Mouse (Mus musculus) MEL (cell line): Measurements from ENCODE around the gene Senp7. TPM values are rescaled to one million over a fixed set of nuclear protein-coding genes. Genes with fewer than 3 reads are reported as not detected.

Experiments
- DNase-seq: peaks from one replicate; pipeline ENCODE4 v3.0.0; 2011; ENCODE audit warnings: low read depth, low spot score
- H3K27ac ChIP-seq: 2 replicates; pipeline ENCODE4 v1.5.1; 2012; ENCODE audit warnings: low read depth, mild to moderate bottlenecking, control low read depth, low read length, moderate library complexity; ENCODE audit not compliant: control insufficient read depth
- H3K27me3 ChIP-seq, 2 experiments: fragments of 150-350 bp in 1 of 2; sonication (generic) in 1 of 2; 2 replicates each; pipeline ENCODE4 v1.6.1; 2012; ENCODE audit warnings: low read length in 2 of 2, mild to moderate bottlenecking in 2 of 2, improper control_type of control experiment in 1 of 2, moderate library complexity in 1 of 2; ENCODE audit not compliant: insufficient read depth in 2 of 2, control insufficient read depth in 1 of 2
- H3K36me3 ChIP-seq, 2 experiments: 2 replicates each; pipeline ENCODE4 v1.6.1; 2012 to 2014; ENCODE audit warnings: low read length in 2 of 2, improper control_type of control experiment in 1 of 2, inconsistent platforms in 1 of 2, mild to moderate bottlenecking in 1 of 2; ENCODE audit not compliant: insufficient read depth in 2 of 2, control insufficient read depth in 1 of 2
- H3K4me1 ChIP-seq, 2 experiments: fragments of 150-350 bp in 1 of 2; sonication (generic) in 1 of 2; 2 replicates each; pipeline ENCODE4 v1.6.1; 2012; ENCODE audit warnings: low read length in 2 of 2, improper control_type of control experiment in 1 of 2, mild to moderate bottlenecking in 1 of 2; ENCODE audit not compliant: insufficient read depth in 2 of 2, control insufficient read depth in 1 of 2
- H3K4me3 ChIP-seq, 2 experiments: fragments of 150-350 bp in 1 of 2; sonication (generic) in 1 of 2; 2 replicates each; pipeline ENCODE4 v1.5.1; 2012; ENCODE audit warnings: low read depth in 2 of 2, low read length in 2 of 2, mild to moderate bottlenecking in 2 of 2, moderate library complexity in 2 of 2, control low read depth in 1 of 2, improper control_type of control experiment in 1 of 2; ENCODE audit not compliant: control insufficient read depth in 1 of 2, insufficient read depth in 1 of 2
- H3K79me2 ChIP-seq: 2 replicates; pipeline ENCODE4 v1.6.1; 2012; ENCODE audit warnings: mild to moderate bottlenecking, low read length, moderate library complexity; ENCODE audit not compliant: control insufficient read depth, poor library complexity, insufficient read depth
- H3K9ac ChIP-seq: 2 replicates; pipeline ENCODE4 v1.6.1; 2012; ENCODE audit warnings: low read depth, mild to moderate bottlenecking, control low read depth, low read length, moderate library complexity; ENCODE audit not compliant: control insufficient read depth, poor library complexity, severe bottlenecking
- H3K9me3 ChIP-seq: fragments of 150-350 bp; sonication (generic); replicated peaks from 2 replicates; pipeline ENCODE4 v1.6.1; 2012; ENCODE audit warnings: mild to moderate bottlenecking, low read length, improper control_type of control experiment, moderate library complexity; ENCODE audit not compliant: insufficient read depth
- BHLHE40 ChIP-seq: IDR thresholded peaks from 2 replicates; pipeline ENCODE4 v1.6.1; 2012; ENCODE audit warnings: low read depth, mild to moderate bottlenecking, inconsistent platforms, low read length, improper control_type of control experiment, borderline replicate concordance
- CHD1 ChIP-seq: IDR thresholded peaks from 2 replicates; pipeline ENCODE4 v1.6.1; 2012; ENCODE audit warnings: low read depth, mild to moderate bottlenecking, inconsistent platforms, low read length, improper control_type of control experiment
- CHD2 ChIP-seq: IDR thresholded peaks from 2 replicates; pipeline ENCODE4 v1.6.1; 2011; ENCODE audit warnings: low read length, improper control_type of control experiment
- CTCF ChIP-seq, 3 experiments: IDR thresholded peaks in 2 of 3; conservative IDR thresholded peaks in 1 of 3; 2 replicates each; pipeline ENCODE4 v1.5.1; 2011 to 2012; ENCODE audit warnings: low read length in 3 of 3, low read depth in 2 of 3, mild to moderate bottlenecking in 2 of 3, improper control_type of control experiment in 1 of 3, inconsistent platforms in 1 of 3, mixed read lengths in 1 of 3, moderate library complexity in 1 of 3; ENCODE audit not compliant: control insufficient read depth in 1 of 3, insufficient read depth in 1 of 3, poor library complexity in 1 of 3, severe bottlenecking in 1 of 3
- E2F4 ChIP-seq: IDR thresholded peaks from 2 replicates; pipeline ENCODE4 v1.6.1; 2011; ENCODE audit warnings: low read depth, low read length, improper control_type of control experiment, borderline replicate concordance
- EP300 ChIP-seq, 2 experiments: IDR thresholded peaks; 2 replicates each; pipeline ENCODE4 v1.6.1; 2011; ENCODE audit warnings: improper control_type of control experiment in 2 of 2, low read length in 2 of 2, low read depth in 1 of 2, mild to moderate bottlenecking in 1 of 2
- ETS1 ChIP-seq: IDR thresholded peaks from 2 replicates; pipeline ENCODE4 v1.6.1; 2012; ENCODE audit warnings: low read depth, mild to moderate bottlenecking, inconsistent platforms, low read length, improper control_type of control experiment, moderate library complexity
- GABPA ChIP-seq: IDR thresholded peaks from 2 replicates; pipeline ENCODE4 v1.6.1; 2012; ENCODE audit warnings: low read depth, mild to moderate bottlenecking, inconsistent platforms, low read length, improper control_type of control experiment, moderate library complexity
- GATA1 ChIP-seq: IDR thresholded peaks from 2 replicates; pipeline ENCODE4 v1.6.1; 2011; ENCODE audit warnings: low read depth, low read length, improper control_type of control experiment
- HCFC1 ChIP-seq: IDR thresholded peaks from 2 replicates; pipeline ENCODE4 v1.6.1; 2012; ENCODE audit warnings: low read depth, mild to moderate bottlenecking, inconsistent platforms, low read length, improper control_type of control experiment, moderate library complexity
- JUND ChIP-seq: IDR thresholded peaks from 2 replicates; pipeline ENCODE4 v1.6.1; 2011; ENCODE audit warnings: low read depth, mild to moderate bottlenecking, improper control_type of control experiment, low read length
- KAT2A ChIP-seq: conservative IDR thresholded peaks from 2 replicates; pipeline ENCODE4 v1.6.1; 2012; ENCODE audit warnings: low read depth, low read length, improper control_type of control experiment, inconsistent platforms
- MAFK ChIP-seq: IDR thresholded peaks from 2 replicates; pipeline ENCODE4 v1.6.1; 2011; ENCODE audit warnings: low read depth, mild to moderate bottlenecking, low read length, improper control_type of control experiment, borderline replicate concordance
- MAX ChIP-seq: IDR thresholded peaks from 2 replicates; pipeline ENCODE4 v1.6.1; 2011; ENCODE audit warnings: low read length, improper control_type of control experiment
- MAZ ChIP-seq: IDR thresholded peaks from 2 replicates; pipeline ENCODE4 v1.6.1; 2012; ENCODE audit warnings: low read depth, mild to moderate bottlenecking, inconsistent platforms, low read length, improper control_type of control experiment
- MEF2A ChIP-seq: IDR thresholded peaks from 2 replicates; pipeline ENCODE4 v1.6.1; 2014; ENCODE audit warnings: low read depth, mild to moderate bottlenecking, inconsistent platforms, low read length, improper control_type of control experiment; ENCODE audit not compliant: poor library complexity, insufficient replicate concordance, severe bottlenecking; ENCODE audit errors: extremely low read depth
- MXI1 ChIP-seq: IDR thresholded peaks from 2 replicates; pipeline ENCODE4 v1.6.1; 2011; ENCODE audit warnings: mild to moderate bottlenecking, low read depth, low read length, improper control_type of control experiment
- MYB ChIP-seq: IDR thresholded peaks from 2 replicates; pipeline ENCODE4 v1.6.1; 2011; ENCODE audit warnings: mild to moderate bottlenecking, low read depth, low read length, improper control_type of control experiment
- MYC ChIP-seq: IDR thresholded peaks from 2 replicates; pipeline ENCODE4 v1.6.1; 2011; ENCODE audit warnings: low read depth, mild to moderate bottlenecking, low read length, improper control_type of control experiment, moderate library complexity
- NELFE ChIP-seq: IDR thresholded peaks from 2 replicates; pipeline ENCODE4 v1.6.1; 2011; ENCODE audit warnings: low read depth, low read length, improper control_type of control experiment
- NRF1 ChIP-seq: IDR thresholded peaks from 2 replicates; pipeline ENCODE4 v1.6.1; 2014; ENCODE audit warnings: low read depth, mild to moderate bottlenecking, inconsistent platforms, low read length, improper control_type of control experiment, moderate library complexity; ENCODE audit not compliant: poor library complexity, insufficient read depth, severe bottlenecking
- POLR2A ChIP-seq, 2 experiments: IDR thresholded peaks; 2 replicates each; pipeline ENCODE4 v1.6.1; 2011 to 2012; ENCODE audit warnings: low read length in 2 of 2, mild to moderate bottlenecking in 2 of 2, control low read depth in 1 of 2, improper control_type of control experiment in 1 of 2, low read depth in 1 of 2, moderate library complexity in 1 of 2; ENCODE audit not compliant: control insufficient read depth in 1 of 2, insufficient read depth in 1 of 2, poor library complexity in 1 of 2
- POLR2AphosphoS2 ChIP-seq: IDR thresholded peaks from 2 replicates; pipeline ENCODE4 v1.6.1; 2011; ENCODE audit warnings: low read length, improper control_type of control experiment
- POLR2AphosphoS5 ChIP-seq: IDR thresholded peaks from 2 replicates; pipeline ENCODE4 v1.6.1; 2012; ENCODE audit warnings: low read depth, borderline replicate concordance, mild to moderate bottlenecking, inconsistent platforms, low read length, moderate library complexity, mixed read lengths
- RAD21 ChIP-seq: IDR thresholded peaks from 2 replicates; pipeline ENCODE4 v1.6.1; 2011; ENCODE audit warnings: mild to moderate bottlenecking, low read depth, low read length, improper control_type of control experiment
- RCOR1 ChIP-seq: IDR thresholded peaks from 2 replicates; pipeline ENCODE4 v1.6.1; 2012; ENCODE audit warnings: low read depth, mild to moderate bottlenecking, inconsistent platforms, low read length, improper control_type of control experiment
- SIN3A ChIP-seq: IDR thresholded peaks from 2 replicates; pipeline ENCODE4 v1.6.1; 2012; ENCODE audit warnings: low read length, improper control_type of control experiment, inconsistent platforms
- SMC3 ChIP-seq: IDR thresholded peaks from 2 replicates; pipeline ENCODE4 v1.6.1; 2011; ENCODE audit warnings: low read depth, low read length, improper control_type of control experiment
- TAL1 ChIP-seq: IDR thresholded peaks from 2 replicates; pipeline ENCODE4 v1.6.1; 2012; ENCODE audit warnings: mild to moderate bottlenecking, inconsistent platforms, low read length, moderate library complexity, mixed read lengths
- TBP ChIP-seq: IDR thresholded peaks from 2 replicates; pipeline ENCODE4 v1.8.0; 2011; ENCODE audit warnings: low read depth, low read length, improper control_type of control experiment
- TCF12 ChIP-seq: IDR thresholded peaks from 2 replicates; pipeline ENCODE4 v1.6.1; 2014; ENCODE audit warnings: low read depth, mild to moderate bottlenecking, inconsistent platforms, low read length, improper control_type of control experiment, moderate library complexity
- UBTF ChIP-seq: IDR thresholded peaks from 2 replicates; pipeline ENCODE4 v1.6.1; 2012; ENCODE audit warnings: low read depth, mild to moderate bottlenecking, inconsistent platforms, low read length, improper control_type of control experiment, moderate library complexity, borderline replicate concordance; ENCODE audit not compliant: insufficient read depth
- USF1 ChIP-seq: IDR thresholded peaks from 2 replicates; pipeline ENCODE4 v1.6.1; 2014; ENCODE audit warnings: low read depth, mild to moderate bottlenecking, inconsistent platforms, low read length, improper control_type of control experiment, moderate library complexity
- ZC3H11A ChIP-seq: IDR thresholded peaks from 2 replicates; pipeline ENCODE4 v1.6.1; 2012; ENCODE audit warnings: low read depth, mild to moderate bottlenecking, inconsistent platforms, low read length, improper control_type of control experiment
- ZKSCAN1 ChIP-seq: IDR thresholded peaks from 2 replicates; pipeline ENCODE4 v1.6.1; 2012; ENCODE audit warnings: low read depth, mild to moderate bottlenecking, inconsistent platforms, low read length, improper control_type of control experiment, moderate library complexity
- ZMIZ1 ChIP-seq: IDR thresholded peaks from 2 replicates; pipeline ENCODE4 v1.6.1; 2012; ENCODE audit warnings: low read depth, mild to moderate bottlenecking, inconsistent platforms, low read length, improper control_type of control experiment, moderate library complexity
- ZNF384 ChIP-seq: IDR thresholded peaks from 2 replicates; pipeline ENCODE4 v1.6.1; 2012; ENCODE audit warnings: low read depth, mild to moderate bottlenecking, inconsistent platforms, low read length, improper control_type of control experiment
- polyA plus RNA-seq, 2 experiments: library from polyadenylated mRNA; stranded (reverse) in 1 of 2; unstranded in 1 of 2; fragments of >175 nt in 1 of 2; fragments of >200 nt in 1 of 2; gene quantifications; 2 replicates each; pipeline versions ENCODE4 v1.2.1 to v1.2.4; 2012; ENCODE audit warnings: low replicate concordance in 2 of 2, low read depth in 1 of 2; ENCODE audit not compliant: insufficient read length in 2 of 2, insufficient read depth in 1 of 2, missing spikeins in 1 of 2
- total RNA-seq: library from RNA; depleted of rRNA; stranded (reverse); fragments of 300-350 nt; gene quantifications from 2 replicates; pipeline ENCODE4 v1.2.3, GENCODE M21; 2012

Gene Senp7
- total and polyA plus RNA-seq, 3 experiments = 7.7 to 15.0 TPM; not detected in 1

DNA sequence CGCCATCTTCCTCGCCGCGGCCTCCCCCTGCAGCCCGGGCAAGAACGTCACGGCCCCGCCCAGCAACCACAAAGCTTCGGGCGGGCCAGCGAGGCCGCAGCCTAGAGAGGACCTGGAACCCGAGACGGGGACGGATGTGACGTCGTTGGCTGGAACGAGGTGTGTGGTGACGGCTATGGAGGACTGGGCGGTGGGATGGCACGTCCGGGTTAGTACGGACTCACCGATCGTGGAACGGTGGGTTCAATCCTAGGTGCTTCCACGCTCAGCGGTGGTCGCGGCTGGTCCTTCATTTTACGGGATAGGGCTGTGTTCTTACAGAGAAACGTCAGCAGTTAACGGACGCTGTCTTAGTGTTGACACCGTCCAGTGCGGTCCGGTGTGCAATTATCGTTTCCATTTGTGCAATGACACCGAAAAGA is 18.5 kb upstream of the Senp7 start, which contains the start of gene Pcnp:
Gene Pcnp, minus strand, starts transcription at position 79 of the 422 bp plus-strand sequence.
- Histone ChIP-seq H3K27ac (peak within 1 kb of the TSS; percentile 73), H3K4me3 (peak within 1 kb of the TSS; percentile 79 to 99), H3K79me2 (peaks cover 52% of the 10 kb centered on the region), H3K4me1 (peaks cover 2 to 5% of the 10 kb centered on the region in 2 experiments), H3K9ac (peak within 1 kb of the TSS; percentile 87), H3K36me3 (peaks cover 26 to 40% of the 10 kb centered on the region in 2 experiments), H3K27me3 (no peaks in the 10 kb centered on the region), H3K9me3 (no peaks in the 10 kb centered on the region)
- peak; percentile 98 for DNase-seq
- peak; percentile 53; the same call in 1 of the 2 replicates for TF ChIP-seq POLR2AphosphoS5
- peak; percentile 83 for TF ChIP-seq TBP
- TF ChIP-seq MYC = peak; percentile 84
- no peak for TF ChIP-seq USF1
- TF ChIP-seq ZKSCAN1 = no peak
- 0 out of 2 replicates have a peak, but pooled peaks have one; percentile 64 for TF ChIP-seq CHD1
- TF ChIP-seq SMC3 = no peak
- TF ChIP-seq CTCF (IDR thresholded peaks at IDR 0.05 in 2 of 3, conservative IDR thresholded peaks at IDR 0.05 in 1 of 3; ENCODE audit: control insufficient read depth in 1 of 3, insufficient read depth in 1 of 3, low read depth in 2 of 3, low read length in 3 of 3, poor library complexity in 1 of 3, severe bottlenecking in 1 of 3) = no peak
- TF ChIP-seq ZC3H11A = no peak
- TF ChIP-seq RCOR1 = no peak
- peak; percentile 94 for TF ChIP-seq NELFE
- TF ChIP-seq BHLHE40 = no peak
- peak in 1 of 2 experiments; percentile 8; a peak in 1 of 4 replicates for TF ChIP-seq EP300 (IDR thresholded peaks at IDR 0.05; ENCODE audit: low read depth in 1 of 2, low read length in 2 of 2)
- peak; percentile 59; the same call in 1 of the 2 replicates for TF ChIP-seq KAT2A
- no peak for TF ChIP-seq GABPA
- TF ChIP-seq POLR2AphosphoS2 = peak; percentile 92
- TF ChIP-seq CHD2 = no peak
- peak; percentile 70; the same call in 1 of the 2 replicates for TF ChIP-seq ETS1
- TF ChIP-seq POLR2A (IDR thresholded peaks at IDR 0.05; ENCODE audit: control insufficient read depth in 1 of 2, insufficient read depth in 1 of 2, low read depth in 1 of 2, low read length in 2 of 2, poor library complexity in 1 of 2) = peak; percentile 93 to 97
- peak; percentile 91 for TF ChIP-seq HCFC1
- peak; percentile 81; the same call in 1 of the 2 replicates for TF ChIP-seq UBTF
- peak; percentile 74 for TF ChIP-seq MXI1
- TF ChIP-seq ZMIZ1 = peak; percentile 79; the same call in 1 of the 2 replicates
- no peak for TF ChIP-seq NRF1
- no peak for TF ChIP-seq ZNF384
- TF ChIP-seq MAFK = no peak
- TF ChIP-seq GATA1 = no peak
- no peak for TF ChIP-seq MEF2A
- peak; percentile 37; the same call in 1 of the 2 replicates for TF ChIP-seq MAZ
- peak; percentile 86 for TF ChIP-seq TCF12
- TF ChIP-seq SIN3A = peak; percentile 97
- no peak for TF ChIP-seq E2F4
- TF ChIP-seq TAL1 = no peak
- no peak for TF ChIP-seq RAD21
- TF ChIP-seq MAX = peak; percentile 56; the same call in 1 of the 2 replicates
- TF ChIP-seq MYB = no peak
- no peak for TF ChIP-seq JUND
